Mouse (Mus musculus) urinary bladder, postnatal 36 days (tissue): Measurements from ENCODE around the gene Rusc2.

Experiments used
- DNase-seq, 2 experiments: peaks; one replicate each; pipeline ENCODE4 v3.0.0; 2022; ENCODE audit warnings: low spot score in 2 of 2, mixed read lengths in 1 of 2

Gene Rusc2

DNA sequence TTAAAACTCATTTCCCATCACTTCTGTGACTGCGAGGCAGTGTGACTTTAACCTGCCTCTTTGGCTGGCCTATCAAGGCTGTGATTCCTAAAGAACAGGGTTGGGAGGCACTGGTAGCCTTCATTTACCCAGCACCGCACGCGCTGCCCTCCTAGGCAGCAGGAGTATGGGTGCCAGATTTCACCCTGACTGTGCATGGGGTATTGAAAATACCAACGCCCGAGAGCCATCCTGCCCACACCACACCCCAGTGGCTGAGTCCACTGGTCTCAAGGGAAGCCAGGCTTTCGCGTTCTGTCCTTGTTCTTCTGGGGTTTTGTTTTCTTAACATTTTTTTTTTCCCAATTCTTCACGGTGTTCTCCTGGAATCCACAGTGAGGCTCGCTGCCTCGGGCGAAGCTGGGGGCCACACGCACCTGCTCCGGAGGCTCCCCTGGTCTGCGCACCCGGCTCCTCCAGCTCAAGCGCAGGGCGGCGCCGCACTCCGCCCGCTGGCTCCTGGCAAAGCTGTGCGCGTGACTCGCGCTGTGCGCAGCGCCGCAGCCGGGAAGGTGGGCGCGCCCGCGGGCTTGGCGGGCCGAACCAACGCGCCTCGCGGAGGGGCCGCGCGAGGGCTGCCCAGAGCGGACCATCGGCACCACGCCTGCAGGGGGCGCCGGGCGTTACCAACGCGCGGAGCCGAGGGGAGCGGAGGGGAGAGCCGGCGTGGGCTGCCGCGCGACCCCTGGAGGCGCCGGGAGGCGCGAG, at the start of gene Rusc2:
TSS of gene Rusc2 (plus strand) at position 572 of the 747 bp plus-strand sequence.
- peak; percentile 80 to 90 for DNase-seq

DNA sequence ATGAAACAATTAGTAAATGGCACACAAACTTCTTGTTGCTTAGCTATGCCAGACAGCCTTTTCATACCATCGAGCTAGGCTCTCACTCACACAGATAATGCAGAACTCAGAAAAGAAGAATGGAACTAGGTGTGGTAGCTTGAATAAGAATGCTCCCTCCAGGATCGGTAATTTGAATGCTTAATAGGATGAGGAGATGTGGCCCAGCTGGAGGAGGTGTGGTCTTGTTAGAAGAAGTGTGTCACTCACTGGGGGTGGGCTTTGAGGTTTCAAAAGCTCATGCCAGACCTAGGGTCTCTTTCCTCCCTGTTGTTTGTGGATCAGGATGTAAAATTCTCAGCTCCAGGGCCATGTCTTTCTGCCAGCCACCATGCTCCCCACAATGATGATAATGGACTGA, 47.0 kb upstream of the Rusc2 start:
- DNase-seq, result no peak

DNA sequence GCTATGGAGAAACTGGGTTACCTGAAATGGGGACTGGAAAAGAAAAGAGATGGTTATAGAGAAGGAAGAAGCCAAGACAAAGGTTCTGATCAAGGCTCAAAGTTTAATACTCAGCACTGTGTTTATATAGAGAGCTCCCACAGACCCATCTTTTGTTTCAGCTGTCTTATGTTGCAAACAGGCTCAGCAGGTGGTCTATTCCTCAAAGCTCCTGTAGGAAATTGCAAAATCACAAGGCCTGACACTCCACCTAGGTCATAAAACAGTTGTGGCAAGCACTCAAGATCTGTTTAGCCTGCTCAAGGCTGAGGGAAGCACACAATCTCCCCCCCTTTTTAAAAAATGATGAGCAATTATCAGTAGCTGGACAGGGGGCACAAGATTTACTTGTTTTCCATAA, 45.6 kb upstream of the Rusc2 start:
- no peak for DNase-seq

DNA sequence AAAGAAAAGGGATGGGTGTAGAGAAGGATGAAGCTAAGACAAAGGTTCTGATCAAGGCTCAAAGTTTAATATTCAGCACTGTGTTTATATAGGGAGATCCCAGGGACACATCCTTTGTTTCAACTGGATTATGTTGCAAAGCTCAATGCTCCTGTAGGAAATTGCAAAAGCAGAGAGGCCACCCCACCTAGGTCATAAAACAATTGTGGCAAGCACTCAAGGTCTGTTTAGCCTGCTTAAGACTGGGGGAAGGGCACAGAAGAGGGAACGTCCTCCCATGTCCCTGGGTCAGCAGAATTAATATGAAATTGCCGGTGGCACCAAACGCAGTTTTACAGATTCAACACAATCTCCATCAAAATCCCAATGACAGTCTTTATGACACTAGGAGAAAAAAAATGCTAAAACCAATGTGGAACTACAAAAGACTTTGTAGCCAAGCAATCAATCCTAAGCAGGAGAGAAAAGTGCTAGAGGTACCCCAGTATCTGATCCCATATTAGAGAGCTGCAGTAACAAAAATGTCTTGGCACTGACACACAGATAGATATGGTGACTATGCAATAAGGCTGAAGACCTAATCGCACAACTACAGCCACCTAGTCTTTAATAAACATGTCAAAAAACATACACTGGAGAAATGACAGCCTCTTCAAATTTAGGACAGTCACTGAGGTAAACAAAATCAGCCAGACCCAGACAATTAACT, 41.5 kb upstream of the Rusc2 start:
- DNase-seq, result no peak

DNA sequence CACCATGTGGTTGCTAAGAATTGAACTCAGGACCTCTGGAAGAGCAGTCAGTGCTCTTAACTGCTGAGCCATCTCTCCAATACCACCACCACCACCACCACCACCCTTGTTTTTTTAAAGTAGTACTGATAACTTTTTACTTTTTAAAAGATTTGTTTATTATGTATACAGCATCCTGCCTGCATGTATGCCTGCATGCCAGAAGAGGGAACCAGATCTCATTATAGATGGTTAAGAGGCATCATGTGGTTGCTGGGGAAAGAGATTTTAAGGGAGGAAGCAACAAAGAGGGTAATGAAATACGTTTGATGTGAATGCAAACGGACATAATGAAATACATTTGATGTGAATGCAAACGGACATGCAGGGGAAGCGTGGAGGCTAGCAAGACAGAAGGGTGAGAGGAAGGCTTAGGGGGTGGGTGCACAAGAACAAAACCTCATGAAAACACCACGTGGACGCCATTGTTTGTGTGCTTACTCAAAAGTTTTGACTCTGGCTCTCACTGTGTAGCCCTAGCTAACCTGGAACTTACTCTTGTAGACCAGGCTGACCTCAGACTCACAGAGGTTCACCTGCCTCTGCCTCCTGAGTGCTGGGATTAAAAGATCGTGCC, 40.4 kb upstream of the Rusc2 start:
- DNase-seq, result no peak

DNA sequence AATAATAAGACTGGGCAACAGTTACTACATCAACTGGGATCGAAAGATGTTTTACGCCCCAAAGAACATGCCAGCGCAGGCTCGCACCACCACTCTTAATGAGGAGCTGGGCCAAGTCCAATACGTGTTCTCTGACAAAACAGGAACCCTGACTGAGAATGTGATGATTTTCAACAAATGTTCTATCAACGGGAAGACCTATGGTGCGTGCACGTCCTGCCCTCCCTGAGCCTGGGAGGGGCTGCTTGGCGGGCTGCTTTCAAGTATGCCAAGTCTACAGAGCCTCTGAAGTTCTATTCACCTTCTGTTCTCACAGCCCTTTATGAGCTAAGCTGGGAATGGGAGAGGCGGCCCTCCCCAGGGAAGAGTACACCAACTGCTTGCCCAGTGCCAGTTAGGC, 39.3 kb upstream of the Rusc2 start:
- no peak for DNase-seq

DNA sequence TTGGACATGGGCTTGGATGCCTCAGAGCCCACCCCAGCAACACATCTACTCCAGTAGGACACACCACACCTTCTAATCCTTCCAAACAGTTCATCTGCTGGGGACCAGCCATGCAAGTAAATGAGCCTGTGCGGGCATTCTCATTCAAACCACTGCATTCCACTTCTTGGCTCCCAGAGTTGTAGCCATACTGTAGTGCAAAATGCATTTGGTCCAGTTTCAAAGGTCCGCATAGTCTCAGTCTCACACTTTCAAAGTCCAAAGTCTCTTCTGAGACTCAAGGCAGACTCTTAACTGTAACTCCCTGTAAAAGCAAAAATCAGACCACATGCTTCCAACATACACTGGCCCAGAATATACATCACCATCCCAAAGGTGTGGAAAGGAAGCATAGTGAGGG, 36.8 kb upstream of the Rusc2 start:
- DNase-seq, result no peak

DNA sequence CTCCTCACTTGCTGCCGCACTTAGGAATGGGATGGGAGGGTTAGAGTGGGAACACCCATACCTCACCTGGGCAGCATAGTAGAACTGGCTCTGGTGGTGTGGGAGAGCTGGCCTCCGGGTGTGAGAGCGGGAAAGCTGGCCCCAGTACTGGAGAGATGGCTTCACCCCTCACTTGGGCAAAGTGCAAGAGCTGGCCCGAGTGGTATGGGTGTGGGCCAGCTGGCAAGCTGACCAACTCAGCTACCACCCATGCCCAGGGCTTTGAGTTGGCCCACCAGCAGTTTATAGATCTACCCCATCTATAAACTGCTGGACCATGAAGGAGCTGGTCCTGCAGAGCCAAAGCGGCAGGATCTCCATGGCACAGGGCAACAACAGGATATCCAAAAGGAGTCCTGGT, 32.6 kb upstream of the Rusc2 start:
- no peak for DNase-seq

DNA sequence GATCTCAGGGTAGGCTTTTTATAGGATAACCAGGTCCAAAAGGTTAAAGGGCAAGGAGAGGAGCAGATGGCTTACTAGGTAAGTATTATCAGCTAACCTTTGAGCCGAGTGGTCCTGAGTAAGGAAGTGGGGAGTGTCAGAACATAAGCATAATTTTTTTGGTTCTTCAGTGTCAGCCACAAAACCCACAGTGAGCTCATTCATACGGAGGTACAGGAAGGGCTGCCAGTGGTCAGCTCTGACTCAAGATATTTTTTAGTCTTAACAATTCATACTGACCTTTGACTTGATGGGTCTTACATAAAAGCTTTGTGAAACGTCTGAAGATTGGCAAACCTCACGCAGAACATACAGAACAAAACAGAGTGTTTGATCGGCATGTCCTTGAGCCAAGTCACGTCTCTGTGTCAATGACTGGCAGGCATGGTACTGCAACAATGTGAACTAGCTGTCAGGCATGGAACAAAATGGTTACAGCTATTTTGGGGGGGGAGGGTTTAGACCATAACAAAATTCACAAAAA, 31.7 kb upstream of the Rusc2 start:
- no peak for DNase-seq

DNA sequence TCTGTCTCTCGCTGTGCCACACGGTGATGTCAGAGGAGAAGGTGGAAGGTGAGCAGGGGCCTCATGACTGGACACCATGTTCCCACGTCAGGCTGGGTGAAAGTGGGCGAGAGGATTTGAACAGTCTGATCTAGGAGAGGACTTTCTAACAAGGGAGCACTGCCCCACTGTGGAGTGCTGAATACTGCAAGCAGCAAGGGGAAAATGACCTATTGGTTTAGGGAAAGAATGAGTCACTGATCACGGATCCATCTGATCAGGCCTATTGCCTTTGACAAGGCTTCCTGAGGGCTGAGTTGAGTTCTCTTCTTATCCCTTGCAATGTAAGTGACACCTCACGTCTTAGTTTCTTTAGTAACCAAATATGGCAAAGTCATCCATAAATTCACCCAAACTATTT, 28.1 kb upstream of the Rusc2 start:
- no peak for DNase-seq

DNA sequence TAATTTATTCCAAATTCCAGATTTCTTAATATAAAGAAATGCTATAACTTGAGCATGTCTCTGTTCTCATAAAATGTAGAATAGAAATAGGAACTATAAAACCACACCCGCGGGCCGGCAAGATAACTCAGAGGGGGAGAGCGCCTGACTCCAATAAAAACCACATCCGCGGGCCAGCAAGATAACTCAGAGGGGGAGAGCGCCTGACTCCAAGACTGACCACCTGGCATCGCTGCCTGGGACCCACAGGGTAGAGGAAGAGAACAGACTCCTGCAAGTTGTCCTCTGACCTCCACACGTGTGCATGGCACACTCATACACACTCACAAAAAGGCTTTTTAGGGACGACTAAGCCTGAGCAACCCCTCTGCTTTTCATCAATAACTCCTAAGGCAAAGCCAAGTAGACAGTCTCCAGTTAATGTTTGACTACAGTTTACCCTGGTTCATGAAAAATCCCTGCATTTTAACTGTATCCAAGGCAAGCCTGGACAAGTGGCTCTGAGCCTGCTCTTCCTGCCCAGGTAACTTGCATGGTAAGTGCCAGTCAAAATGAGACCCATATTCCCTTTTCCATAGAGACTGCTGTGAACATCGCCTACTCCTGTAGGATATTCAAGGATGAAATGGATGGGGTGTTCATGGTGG, 16.7 kb upstream of the Rusc2 start:
- no peak for DNase-seq

DNA sequence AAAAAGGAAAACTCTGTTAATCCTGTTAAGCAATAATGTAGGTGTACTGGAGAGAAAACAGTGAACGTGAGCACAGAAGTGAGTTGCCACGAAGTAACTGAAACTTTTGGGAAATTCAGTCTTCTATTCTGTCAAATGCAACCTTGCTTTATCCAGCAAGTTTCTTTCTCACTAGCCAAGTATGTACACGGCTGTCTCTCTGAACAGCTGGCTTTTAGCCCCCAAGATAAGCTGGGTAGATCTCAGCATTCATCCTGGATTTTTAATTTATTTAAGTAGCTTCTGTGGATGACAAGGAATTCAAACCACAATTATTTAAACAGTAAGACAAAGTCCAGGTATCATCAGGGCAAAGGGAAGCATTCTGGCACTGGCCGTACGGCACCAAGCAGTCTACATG, 14.5 kb upstream of the Rusc2 start:
- no peak for DNase-seq

DNA sequence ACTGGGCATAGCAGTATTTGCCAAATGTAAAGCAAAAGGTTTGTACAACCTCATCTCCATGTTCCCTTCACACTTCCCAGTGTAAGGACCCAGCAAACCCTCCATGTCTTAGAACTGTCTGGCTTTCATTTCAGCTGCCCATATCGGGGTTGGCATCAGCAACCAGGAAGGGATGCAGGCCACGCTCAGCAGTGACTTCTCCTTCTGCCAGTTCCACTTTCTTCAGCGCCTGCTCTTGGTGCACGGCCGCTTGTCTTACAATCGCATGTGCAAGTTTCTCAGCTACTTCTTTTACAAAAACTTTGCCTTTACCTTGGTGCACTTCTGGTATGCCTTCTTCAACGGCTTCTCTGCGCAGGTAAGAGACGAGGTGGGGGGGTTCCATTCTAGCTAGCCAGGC, 14.0 kb upstream of the Rusc2 start:
- no peak for DNase-seq

DNA sequence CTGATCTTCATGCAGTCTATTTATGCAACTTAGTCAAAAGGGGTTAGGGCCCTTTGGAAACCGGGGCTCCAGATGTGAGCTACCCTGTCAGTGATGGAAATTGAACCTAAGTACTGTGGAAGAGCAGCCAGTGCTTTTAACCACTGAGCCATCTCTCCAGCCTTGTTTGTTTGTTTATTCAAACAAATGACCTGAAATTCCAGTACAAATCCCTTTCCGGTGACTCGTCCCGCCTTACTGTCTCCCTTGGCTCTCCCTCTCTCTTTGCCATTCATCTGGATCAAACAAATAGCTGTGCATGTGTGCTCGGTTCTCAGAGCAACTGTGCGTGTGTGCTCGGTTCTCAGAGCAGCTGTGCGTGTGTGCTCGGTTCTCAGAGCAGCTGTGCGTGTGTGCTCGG, 10.4 kb upstream of the Rusc2 start:
- no peak for DNase-seq

DNA sequence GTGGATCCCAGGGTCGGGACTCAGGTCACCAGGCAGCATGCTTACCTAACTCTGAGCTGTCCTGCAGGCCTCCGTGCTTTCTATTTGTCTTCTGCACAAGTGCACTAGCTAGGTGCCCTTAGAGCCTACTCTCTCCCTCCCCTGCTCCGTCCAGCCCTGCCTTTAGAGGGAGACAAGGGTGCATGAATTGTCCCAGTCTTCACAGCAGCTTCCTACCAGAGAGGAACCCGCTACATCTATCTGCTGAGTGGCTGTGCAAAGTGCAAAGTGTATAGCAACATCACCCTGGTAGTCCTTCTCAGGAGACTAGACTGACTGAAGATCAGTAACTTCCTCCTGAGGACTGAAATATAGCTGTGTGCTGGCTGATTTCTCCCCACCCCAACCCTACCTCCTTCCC, 9.6 kb upstream of the Rusc2 start:
- DNase-seq, result no peak

DNA sequence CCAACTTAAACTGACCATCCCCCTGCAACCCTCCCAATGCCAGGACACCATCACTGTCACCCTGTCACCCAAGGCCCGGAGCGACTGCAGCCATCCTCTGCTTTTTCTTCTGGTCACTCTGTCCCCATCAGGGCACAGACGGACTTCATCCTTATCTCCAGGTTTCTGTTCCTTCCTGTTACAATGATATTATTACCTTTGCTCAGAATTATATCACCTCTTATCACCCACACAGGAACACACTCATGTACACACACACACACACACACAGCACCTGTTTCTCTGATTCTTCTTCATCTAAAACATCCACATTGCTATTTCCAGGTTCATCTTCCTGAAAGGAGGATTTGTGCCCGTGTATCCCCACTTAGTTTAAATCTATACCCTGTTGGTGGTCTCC, 7.5 kb upstream of the Rusc2 start:
- DNase-seq, result no peak

DNA sequence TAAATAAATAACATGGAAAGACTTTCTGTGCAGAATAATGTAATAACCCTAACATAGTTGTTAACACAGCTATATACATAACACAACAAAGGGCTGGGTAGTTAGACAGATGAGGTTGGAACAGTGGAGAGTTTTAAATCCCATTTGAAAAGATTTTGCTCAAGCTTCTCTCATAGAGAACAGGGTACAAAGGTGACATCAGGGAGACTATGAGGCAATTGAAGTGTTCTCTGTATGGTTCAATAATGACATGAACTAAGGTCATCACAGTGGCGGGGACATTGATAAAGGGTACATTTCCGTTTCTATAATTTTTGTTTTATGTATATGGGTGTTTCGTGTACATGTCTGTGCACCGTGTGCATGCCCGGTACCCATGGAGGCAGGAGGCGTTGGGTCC, 2.2 kb upstream of the Rusc2 start:
- DNase-seq, result no peak

DNA sequence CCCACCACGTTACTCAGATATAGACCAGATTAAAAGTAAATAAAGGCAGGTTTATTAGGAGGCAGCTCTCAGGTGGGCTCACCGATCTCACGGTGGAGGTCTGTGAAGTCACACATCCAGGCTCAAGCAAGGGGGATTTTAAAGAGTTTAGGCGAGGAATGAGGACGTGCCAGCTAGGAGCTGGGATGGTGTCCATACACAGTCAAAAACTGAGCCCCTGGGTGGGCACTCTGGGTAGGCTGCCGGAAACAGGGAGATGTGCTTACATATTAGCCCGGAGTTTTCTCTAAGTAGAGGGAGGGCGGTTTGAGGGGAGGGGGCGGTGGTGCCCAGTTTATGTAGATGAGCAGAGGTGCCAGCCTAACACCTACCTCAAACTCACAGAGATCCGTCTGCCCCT, 828 bp upstream of the Rusc2 start:
- DNase-seq, result no peak

DNA sequence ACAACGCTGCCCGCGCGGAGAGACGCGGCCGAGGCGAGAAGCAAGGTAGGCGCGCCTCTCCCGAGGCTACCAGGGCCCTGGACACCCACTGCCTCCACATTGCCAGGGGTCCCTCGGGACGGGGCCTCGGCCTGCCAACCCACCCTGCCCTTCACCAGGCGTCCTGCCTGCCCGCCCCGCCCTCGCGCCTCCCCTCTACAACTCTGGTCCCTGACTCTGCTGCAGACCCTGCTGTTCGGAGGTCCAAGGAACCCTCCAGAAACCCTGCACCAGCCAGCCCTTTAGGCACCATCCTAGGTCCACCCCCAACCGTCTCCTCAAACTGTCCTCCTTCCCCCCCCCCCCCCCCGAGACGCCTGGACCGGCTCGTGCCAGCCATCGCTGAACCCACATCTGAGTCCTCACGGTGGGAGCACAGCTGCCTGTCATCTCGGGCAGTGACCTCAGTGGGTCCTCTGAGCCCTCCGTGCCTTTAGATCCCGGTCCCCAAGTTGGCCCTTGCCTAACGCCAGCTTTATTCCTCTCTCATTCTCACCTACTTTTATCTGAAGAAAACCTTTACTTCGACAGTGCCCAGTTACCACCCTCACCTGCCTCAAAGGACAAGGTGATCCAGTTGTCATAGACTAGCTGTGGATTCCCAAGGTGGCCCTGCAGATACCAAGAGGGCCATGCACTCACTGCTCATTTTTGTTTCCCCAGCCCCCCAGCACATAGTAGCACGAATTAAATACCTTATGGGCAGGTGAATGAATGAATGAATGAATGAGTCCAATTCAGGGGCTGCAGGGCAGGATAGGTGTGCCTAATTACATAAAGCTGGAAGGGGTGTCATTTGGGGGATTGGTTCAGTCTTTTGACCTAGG, 609 bp downstream of the Rusc2 start:
- no peak for DNase-seq

DNA sequence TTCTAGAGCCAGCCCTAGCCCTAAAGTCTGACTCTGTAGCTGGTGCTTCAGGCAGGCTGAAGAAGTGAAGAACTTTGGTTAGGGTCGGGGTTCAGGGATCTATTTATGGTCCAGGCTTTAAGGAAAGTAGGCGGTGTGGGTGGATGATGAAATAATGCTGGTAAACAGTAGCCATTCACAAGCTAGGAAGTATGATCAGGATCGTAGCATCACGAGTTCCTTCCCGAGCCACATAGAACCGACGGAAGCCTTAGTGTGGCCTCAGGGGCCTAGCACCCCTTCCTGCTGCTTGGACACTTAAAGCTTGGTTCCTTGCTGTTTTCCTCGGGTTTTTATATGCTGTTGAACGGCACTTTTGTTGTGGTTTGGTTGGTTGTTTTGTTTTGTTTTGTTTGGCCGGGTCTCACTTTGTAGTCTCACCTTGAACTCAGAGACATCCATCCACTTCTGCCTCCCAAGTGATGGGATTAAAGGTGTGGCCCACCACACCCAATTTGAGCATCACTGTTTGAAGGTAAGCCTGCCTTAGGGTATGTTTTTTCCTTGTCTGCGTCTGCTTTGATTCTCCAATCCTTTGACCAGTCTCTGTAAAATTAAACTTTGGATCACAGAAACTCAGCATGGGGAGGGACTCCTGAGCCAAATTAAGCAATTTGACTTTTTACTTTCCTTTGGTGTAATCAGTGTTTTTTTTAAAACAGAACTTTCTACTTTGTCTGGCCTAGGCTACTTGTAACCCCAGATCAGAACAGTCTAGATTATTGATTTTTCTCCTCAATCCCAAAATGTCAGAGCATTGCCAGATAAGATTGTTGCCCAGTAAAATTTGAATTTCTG, 1.7 kb downstream of the Rusc2 start:
- no peak for DNase-seq

DNA sequence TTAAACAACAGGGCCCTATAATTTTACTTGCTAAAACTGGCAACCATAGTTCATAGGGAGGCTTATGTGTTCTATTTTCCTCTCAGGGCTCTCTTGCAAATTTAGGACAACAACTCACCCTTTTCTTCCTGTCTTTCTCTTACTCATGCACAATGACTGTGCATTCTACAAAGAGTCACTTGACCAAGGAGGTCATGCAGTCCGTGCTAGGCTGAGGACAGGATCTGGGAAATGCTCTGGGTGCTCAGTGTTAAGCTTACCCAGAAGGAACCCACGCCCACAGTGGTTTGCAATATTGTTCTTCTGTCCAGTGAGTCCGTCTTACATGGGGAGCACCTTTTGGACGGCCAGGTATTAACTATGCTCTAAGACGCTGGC, 2.3 kb downstream of the Rusc2 start:
- no peak for DNase-seq
